Mouse (Mus musculus) liver, embryonic 11.5 days (tissue): ENCODE results near the gene Cfap221. TPM values are rescaled to one million over a fixed set of nuclear protein-coding genes. Genes with fewer than 3 reads are reported as not detected.

Experiments used
- ATAC-seq: fragments of 200-750 bp; cut with Nextera tagmentation; replicated peaks from 2 replicates; pipeline ENCODE4 v1.8.0; 2017; ENCODE audit warnings: moderate number of reproducible peaks, mild to moderate bottlenecking, moderate TSS enrichment, moderate library complexity; ENCODE audit not compliant: low FRiP score
- DNase-seq: peaks from one replicate; pipeline ENCODE4 v3.0.0-alpha.2; 2017; ENCODE audit warnings: low spot score
- H3K27ac ChIP-seq: fragments of 300-500 bp; sonication (generic); 2 replicates; pipeline ENCODE4 v1.5.1; 2014; ENCODE audit warnings: mild to moderate bottlenecking, low read depth, low read length, control low read depth
- H3K27me3 ChIP-seq: fragments of 300-500 bp; sonication (generic); replicated peaks from 2 replicates; pipeline ENCODE4 v1.6.1; 2014; ENCODE audit warnings: low read length, mixed read lengths; ENCODE audit not compliant: control insufficient read depth, insufficient read depth
- H3K36me3 ChIP-seq: fragments of 300-500 bp; sonication (generic); 2 replicates; pipeline ENCODE4 v1.6.1; 2014; ENCODE audit warnings: mild to moderate bottlenecking, low read length, moderate library complexity, mixed read lengths; ENCODE audit not compliant: control insufficient read depth, insufficient read depth
- H3K4me1 ChIP-seq: fragments of 300-500 bp; sonication (generic); replicated peaks from 2 replicates; pipeline ENCODE4 v1.6.1; 2014; ENCODE audit warnings: low read length, mixed read lengths; ENCODE audit not compliant: control insufficient read depth, insufficient read depth
- H3K4me2 ChIP-seq: fragments of 300-500 bp; sonication (generic); 2 replicates; pipeline ENCODE4 v1.6.1; 2014; ENCODE audit warnings: mild to moderate bottlenecking, control low read depth, moderate library complexity
- H3K4me3 ChIP-seq: fragments of 300-500 bp; sonication (generic); 2 replicates; pipeline ENCODE4 v1.5.1; 2014; ENCODE audit warnings: low read depth, low read length, control low read depth
- H3K9ac ChIP-seq: fragments of 300-500 bp; sonication (generic); 2 replicates; pipeline ENCODE4 v1.6.1; 2014; ENCODE audit warnings: low read depth, low read length, control low read depth
- H3K9me3 ChIP-seq: fragments of 300-500 bp; sonication (generic); 2 replicates; pipeline ENCODE4 v1.6.1; 2016; ENCODE audit warnings: low read length, inconsistent platforms, mixed read lengths; ENCODE audit not compliant: control insufficient read depth
- WGBS: fragments of 180-500 bp; shearing (Covaris S2); extraction: QIAGEN DNeasy Blood & Tissue Kit; methylation state at CpG from one replicate; pipeline ENCODE4 v1.1.7; 2014; 5-methylcytosine and 5-hydroxymethylcytosine counted together
- polyA plus RNA-seq: library from polyadenylated mRNA; unstranded; fragments of >200 nt; fragmentation: Nextera tagmentation; extraction: Ambion mirVana; gene quantifications from 2 replicates; pipeline ENCODE4 v1.2.1, GENCODE M21; 2014

The Cfap221 gene
- polyA plus RNA-seq, 1 experiment from 2014 or later: 0.29 TPM

GRCm38 (mm10) chr1:119886320-119886719 is 110.7 kb downstream of the Cfap221 start:
- Histone ChIP-seq H3K27me3 (no peaks in the 10 kb centered on the region), H3K9ac (no peak overlapping the region), H3K9me3 (no peaks in the 10 kb centered on the region), H3K36me3 (no peaks in the 10 kb centered on the region), H3K4me3 (no peak overlapping the region), H3K4me1 (no peaks in the 10 kb centered on the region), H3K27ac (no peak overlapping the region), H3K4me2 (no peak overlapping the region)
- DNase-seq: no peak
- WGBS: 64% methylated on average over 7 of the region's 7 CpGs
- ATAC-seq: no peak

DNA sequence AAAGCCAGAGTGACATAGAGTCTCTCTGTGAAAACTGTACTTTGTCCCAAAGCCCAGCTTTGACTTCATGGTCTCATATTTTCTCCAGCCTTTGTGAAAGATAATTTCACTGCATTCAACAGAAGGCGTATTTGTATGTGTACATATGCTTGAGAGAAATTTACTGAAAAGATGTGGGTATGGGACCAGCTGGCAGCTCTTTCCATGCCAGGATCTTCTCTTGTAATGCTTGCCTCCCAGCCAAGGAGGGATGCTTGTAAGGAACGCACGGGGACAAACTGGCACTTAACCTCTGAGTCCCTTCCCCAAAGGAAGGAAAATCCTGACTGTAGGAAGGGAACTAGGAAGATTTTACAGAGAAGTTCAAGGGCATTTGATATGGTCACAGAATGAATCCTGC is 112.8 kb downstream of the Cfap221 start:
- no peak overlapping the region for H3K4me3 ChIP-seq
- 88% methylated on average over 3 of the region's 3 CpGs for WGBS
- H3K27ac ChIP-seq: no peak overlapping the region

GRCm38 (mm10) chr1:119878909-119879308 is 118.1 kb downstream of the Cfap221 start:
- Histone ChIP-seq H3K4me1 (no peaks in the 10 kb centered on the region), H3K27me3 (no peaks in the 10 kb centered on the region), H3K9me3 (no peaks in the 10 kb centered on the region), H3K4me2 (no peak overlapping the region), H3K36me3 (no peaks in the 10 kb centered on the region), H3K27ac (no peak overlapping the region), H3K4me3 (no peak overlapping the region), H3K9ac (no peak overlapping the region)
- DNase-seq (no peak), ATAC-seq (no peak)
- WGBS: 87% methylated on average over 7 of the region's 7 CpGs

More for the DNA sequence above, 112.8 kb downstream of the Cfap221 start:
- ATAC-seq (no peak), DNase-seq (no peak)
- Histone ChIP-seq H3K27me3 (no peaks in the 10 kb centered on the region), H3K4me2 (no peak overlapping the region), H3K9me3 (no peaks in the 10 kb centered on the region), H3K36me3 (no peaks in the 10 kb centered on the region), H3K4me1 (no peaks in the 10 kb centered on the region), H3K9ac (no peak overlapping the region)

DNA sequence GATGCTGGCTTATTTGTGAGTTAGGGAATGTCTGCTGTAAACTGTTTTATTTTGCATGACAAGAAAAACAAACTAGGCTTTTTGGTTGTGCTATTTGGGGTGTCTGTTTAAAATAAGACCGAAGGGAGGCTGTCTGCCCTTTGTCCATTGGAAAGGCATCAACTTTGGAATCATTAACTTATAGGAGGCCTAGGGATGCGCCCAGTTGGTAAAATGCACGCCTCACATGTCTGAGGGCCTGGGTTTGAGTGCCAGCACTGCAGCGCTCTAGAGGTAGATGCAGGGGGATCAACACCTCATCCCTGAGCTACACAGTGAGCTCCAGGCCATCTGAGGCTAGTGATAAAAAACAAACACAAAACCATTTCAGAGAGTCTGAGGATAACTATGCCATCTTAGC is 119.6 kb downstream of the Cfap221 start:
- 79% methylated on average over 4 of the region's 4 CpGs for WGBS
- ATAC-seq: no peak
- no peak overlapping the region for H3K4me2 ChIP-seq

More for the DNA sequence above, 119.6 kb downstream of the Cfap221 start:
- no peaks in the 10 kb centered on the region for H3K4me1 ChIP-seq
- H3K27ac ChIP-seq: no peak overlapping the region
- no peak overlapping the region for H3K4me3 ChIP-seq
- no peak for DNase-seq
- H3K36me3 ChIP-seq: no peaks in the 10 kb centered on the region
- H3K9ac ChIP-seq: no peak overlapping the region
- no peaks in the 10 kb centered on the region for H3K9me3 ChIP-seq
- no peaks in the 10 kb centered on the region for H3K27me3 ChIP-seq

Other genes starting within 250 kb of the Cfap221 start
- 5.4 and 7.2 TPM in 2 replicates for gene Ptpn4, start 159.6 kb downstream of the Cfap221 start, polyA plus RNA-seq
- gene Tmem177, start 84.0 kb downstream of the Cfap221 start, polyA plus RNA-seq: 7.8 and 8.4 TPM in 2 replicates
- not detected in 2 replicates for gene Sctr, start 9.7 kb upstream of the Cfap221 start, polyA plus RNA-seq
- 39.7 and 40.7 TPM in 2 replicates for gene Tmem37, start 76.8 kb upstream of the Cfap221 start, polyA plus RNA-seq
- gene Dbi, start 123.8 kb upstream of the Cfap221 start, polyA plus RNA-seq: 541 and 569 TPM in 2 replicates
- 23.5 and 24.3 TPM in 2 replicates for gene 3110009E18Rik, start 124.0 kb upstream of the Cfap221 start, polyA plus RNA-seq